Mouse (Mus musculus): ENCODE data around the gene Syt13. TPM values are rescaled to one million over a fixed set of nuclear protein-coding genes. Genes with fewer than 3 reads are reported as not detected.

Syt13 gene
- total and polyA plus RNA-seq, 3 experiments: not detected

DNA sequence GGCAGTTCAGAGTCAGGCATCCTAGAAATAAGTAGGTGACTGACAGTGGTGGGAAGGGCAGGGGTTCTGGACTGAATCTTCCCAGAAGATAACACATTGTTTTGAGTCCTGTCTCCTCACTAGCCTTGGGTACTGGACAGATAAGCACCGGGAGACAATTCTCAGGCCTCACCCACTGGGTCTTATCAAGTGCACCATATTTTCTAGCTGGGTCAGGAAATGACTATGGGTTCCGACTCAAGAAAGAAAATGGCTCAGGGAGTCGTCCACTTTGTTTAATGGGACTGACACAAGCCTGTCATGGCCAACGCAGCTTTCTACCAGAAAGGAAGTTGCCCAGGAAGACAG is 68.3 kb downstream of the Syt13 start:
- no peak overlapping the region for H3K27ac ChIP-seq (ENCODE audit: insufficient read depth, low read depth)
- H3K4me2 ChIP-seq (ENCODE audit: insufficient read depth, low read depth, poor library complexity, severe bottlenecking): no peak overlapping the region
- no peak for DNase-seq (ENCODE audit: extremely low read depth)

DNA sequence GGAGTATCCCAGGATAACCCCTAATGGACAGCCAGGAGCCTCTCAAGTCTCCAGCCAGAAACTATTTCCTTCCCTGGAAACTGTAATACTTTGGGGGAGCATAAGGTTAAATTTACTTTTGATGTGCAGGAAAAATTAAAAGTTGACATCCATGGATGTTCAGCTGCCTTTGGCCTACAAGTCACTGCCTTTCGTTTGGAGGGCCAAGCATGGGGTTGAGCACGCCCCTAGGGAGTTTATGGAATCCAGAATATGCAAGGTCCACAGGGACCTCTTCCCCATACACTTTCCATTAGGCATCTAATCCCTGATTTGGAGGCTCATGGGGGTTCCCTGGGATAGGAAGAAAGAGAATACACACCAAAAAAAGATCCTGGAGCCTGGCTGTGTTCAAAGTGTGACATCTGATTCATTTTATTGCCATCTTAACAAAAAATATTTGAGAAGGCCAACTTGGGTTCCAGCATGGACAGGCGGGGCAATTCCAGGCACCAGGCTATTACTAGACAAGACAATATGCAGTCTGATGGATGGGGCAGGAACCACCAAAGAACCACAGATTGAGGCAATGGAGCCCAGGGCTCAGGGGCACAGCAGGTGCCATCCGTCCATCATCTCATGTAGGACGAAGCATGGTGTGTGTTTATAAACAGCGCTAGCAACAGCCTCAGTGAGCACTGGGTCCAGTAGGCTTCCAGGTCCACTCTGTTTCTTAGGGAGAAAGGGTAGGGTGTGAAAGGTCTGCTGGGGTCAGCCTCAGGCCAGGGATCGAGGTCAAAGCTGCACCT is 69.6 kb downstream of the Syt13 start:
- H3K4me2 ChIP-seq (ENCODE audit: insufficient read depth, low read depth, poor library complexity, severe bottlenecking): no peak overlapping the region
- H3K9ac ChIP-seq (ENCODE audit: insufficient read depth, low read depth): no peak overlapping the region
- H3K27me3 ChIP-seq (replicated peaks): peaks cover 89% of the 10 kb centered on the region
- in situ Hi-C loops (cut with MboI; ENCODE audit: low pct_ligation_motif_present, low pct_unique_long_range_greater_than_20kb, low sequenced_read_pairs) (no loop called here), dilution Hi-C loops (cut with MboI; ENCODE audit: extremely low pct_ligation_motif_present, extremely low pct_unique_long_range_greater_than_20kb, low sequenced_read_pairs) (no loop called here)
- H3K79me2 ChIP-seq (replicated peaks; ENCODE audit: control insufficient read depth, extremely low read depth, insufficient read depth, poor library complexity, severe bottlenecking): no peaks in the 10 kb centered on the region
- no peak overlapping the region for H3K27ac ChIP-seq (ENCODE audit: insufficient read depth, low read depth)
- TF ChIP-seq POLR2A (IDR thresholded peaks at IDR 0.05; ENCODE audit: low read depth, low read length) (no peak), PAX5 (IDR thresholded peaks at IDR 0.05; ENCODE audit: low read length) (no peak), ZNF384 (IDR thresholded peaks at IDR 0.05; ENCODE audit: low read depth, low read length) (no peak), RCOR1 (conservative IDR thresholded peaks at IDR 0.05; ENCODE audit: low read depth, low read length) (no peak), NRF1 (IDR thresholded peaks at IDR 0.05; ENCODE audit: low read depth, low read length) (no peak), TBP (conservative IDR thresholded peaks at IDR 0.05; ENCODE audit: low read depth, low read length) (no peak), USF1 (IDR thresholded peaks at IDR 0.05; ENCODE audit: low read depth, low read length) (no peak), NELFE (IDR thresholded peaks at IDR 0.05; ENCODE audit: low read depth, low read length) (no peak), GABPA (IDR thresholded peaks at IDR 0.05; ENCODE audit: insufficient replicate concordance, low read depth, low read length) (no peak), TCF12 (IDR thresholded peaks at IDR 0.05; ENCODE audit: low read depth, low read length) (no peak), POLR2AphosphoS2 (IDR thresholded peaks at IDR 0.05; ENCODE audit: low read depth, low read length) (no peak), USF2 (conservative IDR thresholded peaks at IDR 0.05; ENCODE audit: low read depth, low read length) (no peak), UBTF (IDR thresholded peaks at IDR 0.05; ENCODE audit: low read depth, low read length) (no peak), BHLHE40 (IDR thresholded peaks at IDR 0.05; ENCODE audit: low read depth, low read length) (no peak), CHD2 (IDR thresholded peaks at IDR 0.05; ENCODE audit: low read length) (no peak)
- no peaks in the 10 kb centered on the region for H3K4me1 ChIP-seq (ENCODE audit: control insufficient read depth in 1 of 2, insufficient read depth in 2 of 2)
- no peaks in the 10 kb centered on the region for H3K9me3 ChIP-seq (replicated peaks; ENCODE audit: low read length)
- DNase-seq (ENCODE audit: extremely low read depth): no peak
- no peak overlapping the region for H3K4me3 ChIP-seq (replicated peaks in 1 of 3; ENCODE audit: low read depth in 2 of 3, low read length in 2 of 3, poor library complexity in 1 of 3)
- H3K36me3 ChIP-seq (replicated peaks in 1 of 2; ENCODE audit: control insufficient read depth in 1 of 2, insufficient read depth in 1 of 2, low read length in 1 of 2): no peaks in the 10 kb centered on the region

More for the DNA sequence above, 68.3 kb downstream of the Syt13 start:
- Histone ChIP-seq H3K36me3 (replicated peaks in 1 of 2; ENCODE audit: control insufficient read depth in 1 of 2, insufficient read depth in 1 of 2, low read length in 1 of 2) (no peaks in the 10 kb centered on the region), H3K79me2 (replicated peaks; ENCODE audit: control insufficient read depth, extremely low read depth, insufficient read depth, poor library complexity, severe bottlenecking) (no peaks in the 10 kb centered on the region), H3K4me3 (replicated peaks in 1 of 3; ENCODE audit: low read depth in 2 of 3, low read length in 2 of 3, poor library complexity in 1 of 3) (no peak overlapping the region), H3K9me3 (replicated peaks; ENCODE audit: low read length) (no peaks in the 10 kb centered on the region), H3K9ac (ENCODE audit: insufficient read depth, low read depth) (no peak overlapping the region), H3K27me3 (replicated peaks) (peaks cover 92% of the 10 kb centered on the region), H3K4me1 (ENCODE audit: control insufficient read depth in 1 of 2, insufficient read depth in 2 of 2) (no peaks in the 10 kb centered on the region)
- in situ Hi-C loops (cut with MboI; ENCODE audit: low pct_ligation_motif_present, low pct_unique_long_range_greater_than_20kb, low sequenced_read_pairs): no loop called here
- TF ChIP-seq GABPA (IDR thresholded peaks at IDR 0.05; ENCODE audit: insufficient replicate concordance, low read depth, low read length) (no peak), ELF1 (IDR thresholded peaks at IDR 0.05; ENCODE audit: low read depth, low read length) (no peak), RAD21 (IDR thresholded peaks at IDR 0.05; ENCODE audit: low read depth, low read length) (no peak), POLR2AphosphoS2 (IDR thresholded peaks at IDR 0.05; ENCODE audit: low read depth, low read length) (no peak), BHLHE40 (IDR thresholded peaks at IDR 0.05; ENCODE audit: low read depth, low read length) (no peak), JUN (IDR thresholded peaks at IDR 0.05; ENCODE audit: insufficient read depth, low read depth, low read length) (no peak), MEF2A (IDR thresholded peaks at IDR 0.05; ENCODE audit: borderline replicate concordance, low read depth, low read length) (no peak), UBTF (IDR thresholded peaks at IDR 0.05; ENCODE audit: low read depth, low read length) (no peak)
- dilution Hi-C loops (cut with MboI; ENCODE audit: extremely low pct_ligation_motif_present, extremely low pct_unique_long_range_greater_than_20kb, low sequenced_read_pairs): no loop called here

All from CH12.LX (cell line).